Mouse (Mus musculus) kidney, adult 8-10 months (tissue): ENCODE results near the gene Cyp2d10.
A peak's percentile ranks its signal among the peaks of the same experiment; 100 is the strongest.

ENCODE experiments used
- DNase-seq, 2 experiments: peaks; one replicate each; pipeline ENCODE4 v3.0.0; 2022

The Cyp2d10 gene

DNA sequence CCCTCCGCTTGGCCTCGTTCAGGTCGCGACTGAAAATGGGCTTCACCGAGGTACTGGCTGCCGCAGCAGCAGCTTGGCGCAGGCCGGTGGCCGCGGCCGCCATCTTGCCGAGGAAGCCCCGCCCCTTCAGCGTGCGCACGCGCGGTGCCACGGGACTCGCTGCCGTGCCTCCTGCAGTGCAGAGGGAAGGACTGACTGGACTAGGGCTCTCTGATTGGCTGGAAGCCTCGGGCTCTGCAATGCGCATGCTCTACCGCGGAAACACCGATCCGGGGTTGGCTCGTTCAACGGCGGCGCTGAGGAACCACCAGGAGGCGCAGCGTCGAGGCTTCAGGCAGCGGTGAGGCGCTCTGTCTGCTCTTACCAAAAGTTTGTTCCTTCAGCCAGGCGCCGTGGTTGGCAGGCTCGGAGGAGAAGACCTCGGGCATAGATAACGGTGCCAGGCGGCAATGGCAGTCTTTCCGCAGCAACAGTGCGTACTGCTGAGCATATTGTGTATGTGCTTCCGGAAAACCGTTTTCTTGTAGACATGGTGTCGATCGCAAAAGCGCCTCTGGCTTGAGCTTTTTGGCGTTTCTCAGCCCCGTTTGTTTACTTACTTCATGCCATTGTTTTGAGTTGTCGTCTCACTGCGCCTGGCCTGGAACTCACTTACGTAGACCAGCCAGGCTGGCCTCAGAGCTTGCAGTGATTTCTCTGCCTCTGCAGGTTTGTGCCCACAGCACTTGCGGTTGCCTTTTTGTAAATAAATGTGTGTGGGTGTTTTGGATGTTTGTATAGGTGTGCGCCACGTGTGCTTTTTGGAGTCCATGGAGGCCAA lies 52.7 kb downstream of the Cyp2d10 start, which contains the start of gene Ndufa6:
TSS of gene Ndufa6 (minus strand) at position 197 of the 820 bp plus-strand sequence.
- DNase-seq, result peak; percentile 96 to 97

GRCm38 (mm10) chr15:82353745-82354113 lies 53.3 kb downstream of the Cyp2d10 start:
- no peak for DNase-seq

GRCm38 (mm10) chr15:82353078-82353744 lies 53.8 kb downstream of the Cyp2d10 start:
- no peak for DNase-seq
